Mouse (Mus musculus) heart, adult 11 months (tissue): Measurements from ENCODE around the gene H2-M10.1.
"Not testable (repeated sequence)": the region's sequence is repeated elsewhere in the genome, so short reads cannot be mapped to it uniquely, and the experiment has no call there.

Source experiments
- DNase-seq: peaks from one replicate; pipeline ENCODE4 v3.0.0; 2022

Gene H2-M10.1

DNA sequence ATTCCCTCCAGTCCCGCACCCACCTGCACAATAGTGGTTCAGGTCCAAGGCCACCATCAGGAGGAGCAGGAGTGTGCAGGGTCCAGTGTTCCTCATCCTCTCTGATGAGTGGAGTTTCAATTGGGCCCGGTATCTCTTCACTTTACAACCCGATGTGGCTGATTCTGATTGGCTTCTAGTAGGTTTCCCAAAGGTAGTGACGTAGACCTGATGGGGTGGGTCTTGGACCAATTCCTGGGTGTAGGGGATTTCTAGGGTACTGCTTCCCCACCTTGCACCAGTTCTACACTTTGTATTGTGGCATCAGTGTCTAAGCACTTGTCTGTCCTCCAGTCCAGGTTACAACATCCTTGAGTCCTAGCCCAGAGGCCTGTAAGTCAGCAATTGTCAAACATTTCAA, at the start of gene H2-M10.1:
Gene H2-M10.1, minus strand, starts transcription at position 101 of the 400 bp plus-strand sequence.
- DNase-seq = no peak

- DNase-seq = not testable (repeated sequence)
These were observed 42.4 kb upstream of the H2-M10.1 start, which contains the start of gene H2-M10.3 for GRCm38 (mm10) chr17:36368317-36368716. H2-M10.3 (minus strand) TSS chr17:36368417.

- DNase-seq = peak; percentile 89
These were observed 36.4 kb upstream of the H2-M10.1 start for GRCm38 (mm10) chr17:36362404-36362803.

- not testable (repeated sequence) for DNase-seq
These were observed 31.6 kb upstream of the H2-M10.1 start for GRCm38 (mm10) chr17:36357512-36357911.

DNA sequence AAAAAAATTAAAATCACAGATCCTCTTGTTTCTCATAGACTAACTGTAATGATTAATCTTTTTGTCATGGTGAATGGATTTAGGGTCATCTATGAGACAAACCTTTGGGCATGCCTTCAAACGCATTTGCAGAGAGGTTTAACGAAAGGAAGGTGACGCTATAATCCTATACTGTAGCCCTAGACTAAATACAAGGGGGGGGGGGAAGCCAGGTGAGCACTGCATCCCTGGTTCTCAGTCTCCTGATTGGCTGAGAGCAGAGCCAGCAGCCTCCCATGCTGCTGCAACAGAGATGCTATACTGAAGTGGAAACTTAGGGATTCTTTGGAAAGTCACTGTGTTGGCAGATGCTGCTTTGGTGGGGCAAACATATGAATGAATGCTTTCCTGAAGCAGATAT, 29.8 kb upstream of the H2-M10.1 start:
- DNase-seq = no peak

GRCm38 (mm10) chr17:36355343-36355742, 29.4 kb upstream of the H2-M10.1 start:
- DNase-seq = peak; percentile 89

DNA sequence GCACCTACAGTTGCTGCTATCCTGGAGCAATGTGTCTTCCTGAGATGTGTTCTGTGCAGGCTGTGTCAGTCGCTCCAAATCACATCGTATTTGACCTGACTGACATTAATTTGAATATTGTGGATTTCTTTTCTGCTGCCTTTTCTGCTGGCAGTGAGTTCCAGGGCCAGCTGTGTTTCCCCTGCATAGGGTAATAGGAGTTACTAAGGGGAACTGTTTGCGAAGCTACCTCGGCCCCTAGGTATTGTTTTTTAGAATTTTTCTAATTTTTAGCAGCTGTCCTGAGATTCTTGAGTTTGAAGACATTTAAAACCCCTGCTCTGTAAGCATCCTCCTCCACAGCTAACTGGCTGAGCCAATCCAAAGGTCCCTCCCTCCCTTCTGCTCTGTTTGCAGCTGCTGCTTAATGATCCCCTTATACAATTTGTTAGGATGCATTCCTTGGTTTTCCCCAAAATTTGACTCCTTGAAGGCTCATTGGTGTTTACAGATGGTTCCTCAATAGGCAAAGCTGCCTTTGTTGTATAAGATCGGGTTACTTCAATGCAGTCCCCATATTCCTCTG, 10.2 kb downstream of the H2-M10.1 start:
- no peak for DNase-seq

DNA sequence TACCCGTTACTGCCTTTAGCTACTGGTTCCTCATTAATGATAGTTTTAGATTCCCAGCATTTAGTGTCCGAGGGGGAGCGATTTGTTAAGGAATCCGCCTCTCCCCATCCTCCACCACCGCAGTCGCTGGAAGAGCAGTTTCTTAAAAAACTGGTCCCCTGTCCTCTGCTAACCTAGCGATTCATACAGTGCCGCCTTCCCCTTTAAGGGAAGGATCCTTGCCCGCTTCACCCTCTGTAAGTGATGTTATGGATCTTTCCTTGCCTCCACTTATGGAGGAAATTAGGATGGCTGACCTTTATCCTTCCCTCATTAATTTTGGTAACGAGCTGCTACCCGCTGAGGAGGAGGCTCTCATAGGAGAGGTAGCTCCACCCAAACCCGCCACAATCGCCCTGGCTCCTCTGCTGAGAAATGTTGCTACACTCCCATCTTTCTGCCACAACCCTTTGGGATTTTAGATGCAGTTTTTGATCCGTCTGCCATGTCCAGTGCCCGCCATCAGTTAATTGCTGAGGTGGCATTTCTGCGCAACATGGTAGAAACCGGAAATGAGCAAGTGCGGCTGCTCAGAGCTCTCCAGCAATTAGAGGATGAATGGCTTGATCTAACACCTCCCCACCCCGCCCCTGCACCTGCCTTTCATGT, 10.8 kb downstream of the H2-M10.1 start:
- DNase-seq = peak; percentile 92

- DNase-seq = no peak
These were observed 11.4 kb downstream of the H2-M10.1 start for GRCm38 (mm10) chr17:36314511-36314910.

- DNase-seq = no peak
These were observed 16.7 kb downstream of the H2-M10.1 start for GRCm38 (mm10) chr17:36309293-36309692.

DNA sequence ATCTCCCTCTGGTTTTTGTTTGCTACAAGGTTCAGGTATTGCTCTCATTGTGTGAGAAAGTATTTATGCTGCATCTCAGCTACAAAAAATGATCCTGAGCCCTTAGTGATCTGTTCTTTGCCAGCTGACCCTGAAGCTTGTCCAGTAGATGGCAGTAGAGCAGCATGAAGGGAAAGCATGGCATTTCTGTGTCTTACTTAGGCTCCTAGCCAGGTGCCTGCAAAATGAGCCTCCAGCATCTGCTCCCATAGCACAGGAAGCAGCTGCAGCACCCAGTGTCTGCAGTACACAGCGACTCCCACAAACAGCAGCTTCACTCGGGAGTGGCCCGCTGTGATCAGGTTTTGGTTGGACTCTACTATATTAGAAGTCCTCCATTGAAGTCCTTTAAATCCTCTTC, 17.1 kb downstream of the H2-M10.1 start:
- DNase-seq = peak; percentile 91

- DNase-seq = no peak
These were observed 39.6 kb downstream of the H2-M10.1 start, which contains the start of gene H2-M10.2 for GRCm38 (mm10) chr17:36286390-36286789. H2-M10.2 (minus strand) TSS chr17:36286490.

GRCm38 (mm10) chr17:36281521-36282245, 44.3 kb downstream of the H2-M10.1 start:
- DNase-seq = peak; percentile 66

DNA sequence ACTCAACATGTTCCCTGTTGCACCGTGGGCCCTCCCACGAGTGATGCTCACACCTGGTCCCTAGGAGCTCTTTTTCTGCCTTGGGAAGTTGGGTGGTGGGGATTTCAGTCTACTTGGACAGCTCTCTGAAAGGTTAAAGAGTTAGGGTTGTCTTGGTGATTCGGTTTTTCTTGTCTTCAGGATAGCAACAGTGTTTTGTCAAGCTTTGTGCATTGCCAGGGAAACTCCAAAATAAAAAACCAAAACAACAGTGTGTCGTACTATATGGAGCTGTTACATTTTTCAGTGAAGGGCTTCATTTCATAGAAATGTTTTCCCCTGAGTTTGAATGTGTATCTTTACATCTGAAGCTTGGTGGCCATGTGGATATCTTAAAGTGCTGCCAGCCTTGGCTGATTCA, 51.2 kb downstream of the H2-M10.1 start:
- no peak for DNase-seq

DNA sequence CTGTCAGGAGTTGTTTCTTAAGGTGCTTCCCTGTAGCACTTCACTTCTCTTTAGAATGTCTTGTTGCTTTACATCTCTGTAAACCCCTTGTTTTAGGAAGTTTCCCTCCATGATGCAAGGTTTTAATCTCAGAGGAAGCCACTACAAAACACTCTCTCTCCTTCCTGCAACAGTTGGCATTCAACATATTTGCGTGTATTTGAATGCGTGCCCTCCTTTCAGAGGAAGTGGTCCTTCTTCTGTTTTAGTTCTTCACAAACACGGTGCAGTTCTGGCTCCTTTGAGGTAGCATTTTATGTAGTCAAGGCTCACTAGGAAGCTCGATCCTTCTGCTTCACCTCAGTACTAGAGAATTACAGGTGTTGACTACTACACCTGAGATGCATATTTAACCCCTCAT, 52.2 kb downstream of the H2-M10.1 start:
- DNase-seq = peak; percentile 29
